Mouse (Mus musculus) natural killer cell, adult 2 months (primary cell): ENCODE data around the gene Rbms3.

ENCODE experiments used
- DNase-seq, 2 experiments: peaks; one replicate each; pipeline ENCODE4 v3.0.0; 2022; ENCODE audit warnings: low spot score in 2 of 2

The Rbms3 gene

GRCm38 (mm10) chr9:117048641-117049040 lies 581.1 kb downstream of the Rbms3 start:
- DNase-seq: no peak

- DNase-seq: no peak
Observed at GRCm38 (mm10) chr9:117041993-117042366, 587.7 kb downstream of the Rbms3 start.

GRCm38 (mm10) chr9:117041291-117041992 lies 588.3 kb downstream of the Rbms3 start:
- no peak for DNase-seq

GRCm38 (mm10) chr9:117039941-117040453 lies 589.7 kb downstream of the Rbms3 start:
- DNase-seq: no peak

GRCm38 (mm10) chr9:117032690-117033089 lies 597.0 kb downstream of the Rbms3 start:
- DNase-seq: no peak

- DNase-seq: no peak
Observed at GRCm38 (mm10) chr9:117031237-117031636, 598.5 kb downstream of the Rbms3 start.

GRCm38 (mm10) chr9:117030837-117031236 lies 598.9 kb downstream of the Rbms3 start:
- no peak for DNase-seq

GRCm38 (mm10) chr9:117029953-117030352 lies 599.8 kb downstream of the Rbms3 start:
- no peak for DNase-seq

GRCm38 (mm10) chr9:117028586-117028985 lies 601.1 kb downstream of the Rbms3 start:
- no peak for DNase-seq

- DNase-seq: no peak
Observed at GRCm38 (mm10) chr9:117022086-117022485, 607.6 kb downstream of the Rbms3 start.

- DNase-seq: no peak
Observed at GRCm38 (mm10) chr9:117021506-117021905, 608.2 kb downstream of the Rbms3 start.

- no peak for DNase-seq
Observed at GRCm38 (mm10) chr9:117020216-117020615, 609.5 kb downstream of the Rbms3 start.

GRCm38 (mm10) chr9:117018741-117019163 lies 611.0 kb downstream of the Rbms3 start:
- DNase-seq: no peak

- no peak for DNase-seq
Observed at GRCm38 (mm10) chr9:117018301-117018700, 611.4 kb downstream of the Rbms3 start.

- no peak for DNase-seq
Observed at GRCm38 (mm10) chr9:117016605-117017319, 613.0 kb downstream of the Rbms3 start.

- DNase-seq: no peak
Observed at GRCm38 (mm10) chr9:117013386-117013785, 616.3 kb downstream of the Rbms3 start.

GRCm38 (mm10) chr9:117010801-117011200 lies 618.9 kb downstream of the Rbms3 start:
- no peak for DNase-seq

GRCm38 (mm10) chr9:117008194-117008593 lies 621.5 kb downstream of the Rbms3 start:
- DNase-seq: no peak

- DNase-seq: no peak
Observed at GRCm38 (mm10) chr9:117002083-117002482, 627.6 kb downstream of the Rbms3 start.

- no peak for DNase-seq
Observed at GRCm38 (mm10) chr9:116999186-116999585, 630.5 kb downstream of the Rbms3 start.

- no peak for DNase-seq
Observed at GRCm38 (mm10) chr9:116990321-116990720, 639.4 kb downstream of the Rbms3 start.

GRCm38 (mm10) chr9:116980801-116981200 lies 648.9 kb downstream of the Rbms3 start:
- DNase-seq: no peak

- no peak for DNase-seq
Observed at GRCm38 (mm10) chr9:116977428-116977827, 652.3 kb downstream of the Rbms3 start.
